Mouse (Mus musculus) forebrain, embryonic 11.5 days (tissue): Measurements from ENCODE around the gene Shank3. TPM values are rescaled to one million over a fixed set of nuclear protein-coding genes. Genes with fewer than 3 reads are reported as not detected.

Experiments used
- ATAC-seq: fragments of 200-750 bp; cut with Nextera tagmentation; replicated peaks from 2 replicates; pipeline ENCODE4 v1.8.0; 2017; ENCODE audit warnings: moderate TSS enrichment; ENCODE audit not compliant: low FRiP score
- DNase-seq: peaks from one replicate; pipeline ENCODE4 v3.0.0-alpha.2; 2017; ENCODE audit warnings: low spot score
- H3K27ac ChIP-seq: fragments of 300-500 bp; sonication (generic); 2 replicates; pipeline ENCODE4 v1.5.1; 2014; ENCODE audit warnings: low read depth, low read length
- H3K27me3 ChIP-seq: fragments of 300-500 bp; sonication (generic); 2 replicates; pipeline ENCODE4 v1.6.1; 2014; ENCODE audit warnings: mild to moderate bottlenecking, low read length, mixed read lengths; ENCODE audit not compliant: control insufficient read depth, insufficient read depth
- H3K36me3 ChIP-seq: fragments of 300-500 bp; sonication (generic); 2 replicates; pipeline ENCODE4 v1.6.1; 2014; ENCODE audit warnings: mild to moderate bottlenecking, low read length, moderate library complexity, mixed read lengths; ENCODE audit not compliant: control insufficient read depth, insufficient read depth
- H3K4me1 ChIP-seq: fragments of 300-500 bp; sonication (generic); replicated peaks from 2 replicates; pipeline ENCODE4 v1.6.1; 2014; ENCODE audit warnings: low read length, mixed read lengths; ENCODE audit not compliant: control insufficient read depth, insufficient read depth
- H3K4me2 ChIP-seq: fragments of 300-500 bp; sonication (generic); 2 replicates; pipeline ENCODE4 v1.6.1; 2014; ENCODE audit warnings: low read depth, mild to moderate bottlenecking, low read length, moderate library complexity, mixed read lengths; ENCODE audit not compliant: severe bottlenecking
- H3K4me3 ChIP-seq: fragments of 300-500 bp; sonication (generic); 2 replicates; pipeline ENCODE4 v1.5.1; 2014; ENCODE audit warnings: low read depth, low read length
- H3K9ac ChIP-seq: fragments of 300-500 bp; sonication (generic); 2 replicates; pipeline ENCODE4 v1.6.1; 2014; ENCODE audit warnings: low read length
- H3K9me3 ChIP-seq: fragments of 300-500 bp; sonication (generic); 2 replicates; pipeline ENCODE4 v1.6.1; 2016; ENCODE audit warnings: low read length, mixed read lengths; ENCODE audit not compliant: control insufficient read depth
- WGBS: fragments of 180-500 bp; shearing (Covaris S2); extraction: QIAGEN DNeasy Blood & Tissue Kit; methylation state at CpG from one replicate; pipeline ENCODE4 v1.1.7; 2014; 5-methylcytosine and 5-hydroxymethylcytosine counted together
- polyA plus RNA-seq: library from polyadenylated mRNA; unstranded; fragments of >200 nt; fragmentation: Nextera tagmentation; extraction: Ambion mirVana; gene quantifications from 2 replicates; pipeline ENCODE4 v1.2.1, GENCODE M21; 2014

The Shank3 gene
- polyA plus RNA-seq, 1 experiment from 2014 or later = 4.9 TPM

- H3K4me3 ChIP-seq = peak overlapping the region; percentile 74
- under 1% methylated on average over 35 of the region's 35 CpGs for WGBS
- H3K9ac ChIP-seq = peak overlapping the region; percentile 79
- peak overlapping the region; percentile 94 for H3K4me2 ChIP-seq
- H3K4me1 ChIP-seq = peaks cover 15% of the 10 kb centered on the region
- ATAC-seq = peak; percentile 54; the same call in 1 of the 2 replicates
- no peak overlapping the region for H3K27ac ChIP-seq
- peaks cover 19% of the 10 kb centered on the region for H3K27me3 ChIP-seq
- DNase-seq = no peak
- H3K9me3 ChIP-seq = no peaks in the 10 kb centered on the region
- H3K36me3 ChIP-seq = no peaks in the 10 kb centered on the region
These were observed 883 bp downstream of the Shank3 start for GRCm38 (mm10) chr15:89500221-89500791.

- Histone ChIP-seq H3K36me3 (no peaks in the 10 kb centered on the region), H3K27me3 (peaks cover 19% of the 10 kb centered on the region), H3K4me1 (peaks cover 11% of the 10 kb centered on the region), H3K9me3 (no peaks in the 10 kb centered on the region), H3K4me3 (no peak overlapping the region), H3K9ac (no peak overlapping the region), H3K27ac (no peak overlapping the region), H3K4me2 (no peak overlapping the region)
- DNase-seq = no peak
- ATAC-seq = no peak
- 85% methylated on average over 3 of the region's 3 CpGs for WGBS
These were observed 1.9 kb downstream of the Shank3 start for GRCm38 (mm10) chr15:89501321-89501720.

- ATAC-seq (no peak), DNase-seq (no peak)
- no peaks in the 10 kb centered on the region for H3K9me3 ChIP-seq
- no peak overlapping the region for H3K27ac ChIP-seq
- H3K4me1 ChIP-seq = peaks cover 3% of the 10 kb centered on the region
- no peak overlapping the region for H3K4me3 ChIP-seq
- WGBS = 96% methylated on average over 9 of the region's 9 CpGs
- H3K4me2 ChIP-seq = no peak overlapping the region
- no peak overlapping the region for H3K9ac ChIP-seq
- H3K36me3 ChIP-seq = no peaks in the 10 kb centered on the region
- peaks cover 4% of the 10 kb centered on the region; the same call in 1 of the 2 replicates for H3K27me3 ChIP-seq
These were observed 5.4 kb downstream of the Shank3 start for GRCm38 (mm10) chr15:89504838-89505237.

- no peaks in the 10 kb centered on the region for H3K9me3 ChIP-seq
These were observed 8.3 kb downstream of the Shank3 start for GRCm38 (mm10) chr15:89507751-89508150.

GRCm38 (mm10) chr15:89512679-89513078 lies 13.3 kb downstream of the Shank3 start:
- DNase-seq (no peak), ATAC-seq (no peak)
- H3K4me3 ChIP-seq = no peak overlapping the region
- H3K36me3 ChIP-seq = no peaks in the 10 kb centered on the region
- H3K4me1 ChIP-seq = no peaks in the 10 kb centered on the region
- no peak overlapping the region for H3K9ac ChIP-seq
- no peak overlapping the region for H3K27ac ChIP-seq
- no peaks in the 10 kb centered on the region for H3K9me3 ChIP-seq
- no peak overlapping the region for H3K4me2 ChIP-seq
- 86% methylated on average over 4 of the region's 4 CpGs for WGBS
- no peaks in the 10 kb centered on the region for H3K27me3 ChIP-seq

More at GRCm38 (mm10) chr15:89507751-89508150, 8.3 kb downstream of the Shank3 start:
- no peaks in the 10 kb centered on the region for H3K36me3 ChIP-seq
- no peak for ATAC-seq
- no peak overlapping the region for H3K4me3 ChIP-seq
- WGBS = 89% methylated on average over 8 of the region's 8 CpGs
- H3K27ac ChIP-seq = no peak overlapping the region
- no peaks in the 10 kb centered on the region for H3K27me3 ChIP-seq
- H3K4me1 ChIP-seq = no peaks in the 10 kb centered on the region
- DNase-seq = no peak
- no peak overlapping the region for H3K4me2 ChIP-seq
- H3K9ac ChIP-seq = no peak overlapping the region

- H3K9me3 ChIP-seq = no peaks in the 10 kb centered on the region
- H3K4me1 ChIP-seq = peaks cover 8% of the 10 kb centered on the region; the same call in 1 of the 2 replicates
- no peak overlapping the region for H3K4me3 ChIP-seq
- WGBS = 84% methylated on average over 7 of the region's 7 CpGs
- H3K36me3 ChIP-seq = no peaks in the 10 kb centered on the region
- ATAC-seq (no peak), DNase-seq (no peak)
- H3K27me3 ChIP-seq = peaks cover 20% of the 10 kb centered on the region
- no peak overlapping the region for H3K9ac ChIP-seq
- H3K4me2 ChIP-seq = no peak overlapping the region
- no peak overlapping the region for H3K27ac ChIP-seq
These were observed 22.5 kb downstream of the Shank3 start for GRCm38 (mm10) chr15:89521951-89522350.

- ATAC-seq (no peak), DNase-seq (no peak)
- H3K4me1 ChIP-seq = peaks cover 8% of the 10 kb centered on the region; the same call in 1 of the 2 replicates
- WGBS = 86% methylated on average over 10 of the region's 10 CpGs
- H3K9ac ChIP-seq = no peak overlapping the region
- no peaks in the 10 kb centered on the region for H3K36me3 ChIP-seq
- no peak overlapping the region for H3K4me3 ChIP-seq
- H3K9me3 ChIP-seq = no peaks in the 10 kb centered on the region
- H3K27me3 ChIP-seq = peaks cover 20% of the 10 kb centered on the region
- H3K4me2 ChIP-seq = peak overlapping the region; percentile 94; the same call in 1 of the 2 replicates
- no peak overlapping the region for H3K27ac ChIP-seq
These were observed 23.3 kb downstream of the Shank3 start for GRCm38 (mm10) chr15:89522566-89523282.

- Histone ChIP-seq H3K4me2 (peak overlapping the region; percentile 94), H3K36me3 (no peaks in the 10 kb centered on the region), H3K9me3 (no peaks in the 10 kb centered on the region), H3K9ac (peak overlapping the region; percentile 23; the same call in 1 of the 2 replicates), H3K27ac (no peak overlapping the region), H3K27me3 (peaks cover 20% of the 10 kb centered on the region), H3K4me3 (peak overlapping the region; percentile 54), H3K4me1 (peaks cover 8% of the 10 kb centered on the region; the same call in 1 of the 2 replicates)
- DNase-seq = no peak
- no peak for ATAC-seq
- 5% methylated on average over 26 of the region's 47 CpGs for WGBS
These were observed 23.9 kb downstream of the Shank3 start for GRCm38 (mm10) chr15:89523283-89523832.
